Mouse (Mus musculus): Measurements from ENCODE around the gene Nkrf. TPM values are rescaled to one million over a fixed set of nuclear protein-coding genes. Genes with fewer than 3 reads are reported as not detected.

Nkrf gene
- 0.48 and 0.80 TPM in 2 replicates for polyA plus RNA-seq (2012; rRNA removed)

DNA sequence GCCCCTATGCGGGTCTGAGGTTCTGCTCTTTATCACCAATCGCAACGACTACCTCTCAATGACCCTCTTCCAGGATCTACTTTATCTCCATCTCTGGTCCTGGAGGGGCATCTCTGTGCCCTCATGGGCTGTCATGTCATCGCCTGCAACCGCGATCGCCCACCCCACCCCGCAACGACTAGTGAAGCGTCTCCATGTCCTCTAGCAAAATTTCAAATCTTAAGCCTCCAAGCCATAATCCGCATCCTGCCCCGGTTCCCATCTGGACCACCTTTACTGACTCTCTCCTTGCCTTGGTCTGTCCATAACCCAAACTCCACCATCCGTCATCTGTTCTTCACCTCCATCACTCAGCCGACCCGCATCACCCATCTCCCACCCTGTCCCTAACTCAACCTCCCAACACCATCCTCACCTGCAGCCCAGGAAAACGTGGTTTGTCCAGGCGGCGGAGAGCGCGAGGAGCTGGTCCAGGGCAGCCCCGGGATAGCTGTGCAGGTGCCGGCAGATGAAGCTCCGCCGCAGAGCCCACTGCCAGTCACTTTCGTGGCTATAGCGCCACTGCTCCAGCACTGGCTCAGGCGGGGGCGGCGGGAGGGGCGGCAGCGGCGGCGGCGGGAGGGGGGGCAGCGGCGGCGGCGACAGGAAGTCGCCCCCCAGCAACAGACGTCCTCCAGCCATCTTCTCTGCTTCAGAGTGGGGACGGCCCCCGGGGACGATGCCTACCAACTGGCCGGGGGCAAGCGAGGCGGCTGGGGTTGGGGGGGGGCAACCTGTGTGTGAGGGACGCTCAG, at the start of gene Nkrf:
Nkrf (minus strand) TSS at position 579 of the 794 bp plus-strand sequence.
- DNase-seq, result peak; percentile 8
- 34% methylated on average over 44 of the region's 47 CpGs for WGBS
- Histone ChIP-seq H3K4me3 (replicated peaks; ENCODE audit: extremely low read depth, low read depth, low read length) (peak within 1 kb of the TSS; percentile 78), H3K4me1 (ENCODE audit: control insufficient read depth, insufficient read depth, low read length) (peaks cover 3% of the 10 kb centered on the region; the same call in 1 of the 2 replicates)
- TF ChIP-seq POLR2A (IDR thresholded peaks at IDR 0.05; ENCODE audit: borderline replicate concordance, extremely low read depth, low read depth, low read length), result no peak
- TF ChIP-seq CTCF (IDR thresholded peaks at IDR 0.05; ENCODE audit: insufficient read depth, low read length), result no peak

DNA sequence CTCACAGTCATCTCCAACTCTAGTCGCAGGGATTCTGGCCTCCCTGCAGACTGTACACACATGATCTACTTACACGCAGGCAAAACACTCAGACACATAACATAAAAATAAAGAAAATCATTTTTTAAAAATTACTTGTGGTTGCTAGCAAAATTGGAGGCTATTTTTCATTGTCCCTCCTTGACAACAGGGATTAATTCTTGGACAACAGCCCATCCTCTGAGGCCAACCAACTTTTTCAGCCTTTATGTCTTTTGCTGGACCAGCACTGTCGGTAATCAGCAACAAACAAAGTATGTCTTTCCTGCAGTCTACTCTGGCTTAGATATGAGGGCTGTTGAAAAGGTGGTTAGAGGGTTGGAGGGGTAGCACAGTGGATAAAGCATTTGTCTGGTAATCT, 38.4 kb upstream of the Nkrf start:
- DNase-seq, result no peak
- no peaks in the 10 kb centered on the region for H3K4me1 ChIP-seq (ENCODE audit: control insufficient read depth, insufficient read depth, low read length)
- WGBS, result 76% methylated on average over 3 of the region's 3 CpGs
- H3K4me3 ChIP-seq (replicated peaks; ENCODE audit: extremely low read depth, low read depth, low read length), result no peak overlapping the region
- TF ChIP-seq CTCF (IDR thresholded peaks at IDR 0.05; ENCODE audit: insufficient read depth, low read length), result no peak
- TF ChIP-seq POLR2A (IDR thresholded peaks at IDR 0.05; ENCODE audit: borderline replicate concordance, extremely low read depth, low read depth, low read length), result no peak

DNA sequence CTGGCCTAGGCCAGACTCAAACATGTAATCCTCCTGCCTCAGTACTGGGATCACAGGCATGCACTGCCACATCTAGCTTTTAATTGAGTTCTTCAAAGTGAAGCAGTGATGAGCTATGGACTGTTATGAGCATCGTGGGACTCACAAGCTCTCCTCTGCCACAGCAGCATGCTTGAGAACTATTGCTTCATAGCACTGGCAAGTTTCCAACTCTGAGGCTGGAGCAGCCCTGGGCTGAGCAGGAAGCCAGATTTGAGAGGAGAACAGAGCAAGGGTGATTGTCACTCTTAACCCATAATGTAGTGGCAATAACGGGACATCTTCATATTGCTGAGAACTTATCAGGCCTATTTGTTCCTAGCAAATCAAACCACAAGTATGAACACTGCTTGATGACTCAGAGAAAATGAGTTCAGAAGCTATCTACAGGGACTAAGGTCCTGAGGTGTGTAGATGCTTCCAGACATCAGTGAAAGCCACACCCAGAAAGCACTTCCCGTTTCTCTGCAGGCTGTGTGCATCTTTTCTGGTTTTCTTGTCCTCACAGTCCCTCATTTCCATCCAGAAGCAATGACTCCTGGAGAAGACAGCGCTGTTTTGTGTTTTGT, 37.2 kb upstream of the Nkrf start:
- 48% methylated on average over 4 of the region's 4 CpGs for WGBS
- TF ChIP-seq POLR2A (IDR thresholded peaks at IDR 0.05; ENCODE audit: borderline replicate concordance, extremely low read depth, low read depth, low read length) (no peak), CTCF (IDR thresholded peaks at IDR 0.05; ENCODE audit: insufficient read depth, low read length) (no peak)
- Histone ChIP-seq H3K4me3 (replicated peaks; ENCODE audit: extremely low read depth, low read depth, low read length) (no peak overlapping the region), H3K4me1 (ENCODE audit: control insufficient read depth, insufficient read depth, low read length) (no peaks in the 10 kb centered on the region)
- DNase-seq, result peak; percentile 13

DNA sequence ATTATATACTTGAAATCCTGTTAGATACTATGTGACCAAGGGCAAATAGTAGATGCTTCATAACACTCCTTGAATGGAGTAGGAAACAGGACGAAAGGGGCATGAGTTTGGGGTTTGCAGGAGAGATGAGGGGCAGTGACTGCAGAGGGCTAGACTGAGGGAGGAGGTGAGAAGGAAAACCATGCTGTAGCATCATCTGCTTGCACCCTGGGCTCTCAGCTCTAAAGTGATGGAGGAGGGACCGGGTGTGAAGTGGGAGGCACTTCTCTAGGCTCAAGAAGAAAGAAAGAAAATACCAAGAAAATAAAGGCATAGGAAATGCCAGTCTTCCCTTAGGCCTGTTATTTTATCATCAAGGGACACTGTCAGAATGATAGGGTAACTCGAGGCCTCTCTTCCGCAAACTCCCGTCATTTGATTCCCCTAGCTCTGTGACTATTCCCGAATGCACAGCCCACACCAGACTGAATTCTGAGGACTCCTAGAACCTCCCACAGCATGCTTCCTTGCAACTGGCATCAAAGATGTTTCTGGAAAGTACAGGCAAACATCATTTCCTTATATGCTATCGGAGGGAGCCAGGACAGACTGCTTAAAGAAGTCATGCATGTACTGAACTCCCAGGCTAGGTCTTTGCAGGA, 32.7 kb upstream of the Nkrf start:
- no peak for TF ChIP-seq CTCF (IDR thresholded peaks at IDR 0.05; ENCODE audit: insufficient read depth, low read length)
- TF ChIP-seq POLR2A (IDR thresholded peaks at IDR 0.05; ENCODE audit: borderline replicate concordance, extremely low read depth, low read depth, low read length), result no peak
- WGBS, result 69% methylated on average over 7 of the region's 7 CpGs

DNA sequence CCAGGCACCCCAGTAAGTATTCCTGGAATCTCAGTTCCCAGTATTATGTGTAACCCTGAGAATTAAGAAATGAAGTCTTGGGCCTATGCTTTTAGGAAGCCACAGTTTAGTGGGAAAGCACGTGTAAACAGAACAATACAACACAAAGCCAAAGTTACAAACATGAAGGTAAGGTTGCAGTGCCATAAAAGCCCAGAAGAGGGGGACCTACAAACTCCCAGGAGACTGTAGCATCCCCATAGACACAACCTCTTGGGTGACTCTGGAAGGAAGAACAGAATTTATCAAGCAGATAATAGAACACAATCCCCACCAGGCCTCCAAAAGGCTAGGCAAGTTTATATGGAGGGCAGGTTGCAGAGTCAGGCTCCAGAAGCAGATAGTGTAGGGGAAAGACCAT, 27.9 kb upstream of the Nkrf start:
- H3K4me1 ChIP-seq (ENCODE audit: control insufficient read depth, insufficient read depth, low read length), result no peaks in the 10 kb centered on the region
- 37% methylated on average over 1 of the region's 1 CpGs for WGBS

More for the DNA sequence above, 32.7 kb upstream of the Nkrf start:
- Histone ChIP-seq H3K4me1 (ENCODE audit: control insufficient read depth, insufficient read depth, low read length) (no peaks in the 10 kb centered on the region), H3K4me3 (replicated peaks; ENCODE audit: extremely low read depth, low read depth, low read length) (no peak overlapping the region)
- DNase-seq, result no peak

DNA sequence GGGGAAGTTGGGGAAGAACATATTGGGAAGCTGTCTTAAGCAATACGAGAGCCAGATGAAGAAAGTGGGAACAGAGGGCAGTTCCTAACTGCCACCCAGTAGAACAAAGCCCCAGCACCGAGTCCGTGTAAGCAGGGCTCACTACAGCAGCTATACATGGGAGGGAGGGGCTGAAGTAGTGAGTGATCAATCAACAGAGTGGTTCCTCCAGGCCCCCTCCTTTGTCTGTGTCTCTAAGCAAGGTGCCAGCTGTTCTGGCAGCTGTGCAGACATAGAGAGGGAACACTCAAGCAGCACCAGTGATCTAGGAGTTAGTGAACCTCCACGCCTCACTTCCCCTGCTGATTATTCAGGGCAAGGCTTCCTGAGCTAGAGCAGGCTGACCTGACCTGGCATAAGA, 27.0 kb upstream of the Nkrf start:
- WGBS, result 61% methylated on average over 4 of the region's 4 CpGs
- no peak for DNase-seq
- TF ChIP-seq CTCF (IDR thresholded peaks at IDR 0.05; ENCODE audit: insufficient read depth, low read length), result no peak
- no peaks in the 10 kb centered on the region for H3K4me1 ChIP-seq (ENCODE audit: control insufficient read depth, insufficient read depth, low read length)
- no peak overlapping the region for H3K4me3 ChIP-seq (replicated peaks; ENCODE audit: extremely low read depth, low read depth, low read length)

More for the DNA sequence above, 27.9 kb upstream of the Nkrf start:
- H3K4me3 ChIP-seq (replicated peaks; ENCODE audit: extremely low read depth, low read depth, low read length), result no peak overlapping the region
- TF ChIP-seq CTCF (IDR thresholded peaks at IDR 0.05; ENCODE audit: insufficient read depth, low read length) (no peak), POLR2A (IDR thresholded peaks at IDR 0.05; ENCODE audit: borderline replicate concordance, extremely low read depth, low read depth, low read length) (no peak)
- DNase-seq, result no peak

DNA sequence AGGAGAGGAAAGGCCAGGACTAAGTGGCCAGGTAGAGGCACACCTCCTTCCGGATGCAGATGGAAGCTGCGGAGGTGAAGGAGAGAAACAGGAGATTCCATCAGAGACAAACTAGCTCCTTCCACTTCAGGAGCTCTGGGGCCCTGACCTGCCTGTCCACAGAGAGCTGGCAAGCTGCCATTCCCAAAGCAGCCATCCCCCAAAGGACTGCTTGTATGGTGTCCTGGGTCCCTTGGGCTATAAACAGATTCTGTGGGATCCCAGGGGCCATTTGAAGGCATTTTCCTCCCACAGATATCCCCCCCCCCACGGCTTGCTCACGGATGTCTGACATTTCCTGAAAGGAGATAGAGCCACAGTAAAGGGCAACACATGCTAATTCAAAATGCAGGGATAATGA, 26.1 kb upstream of the Nkrf start:
- H3K4me1 ChIP-seq (ENCODE audit: control insufficient read depth, insufficient read depth, low read length), result no peaks in the 10 kb centered on the region
- H3K4me3 ChIP-seq (replicated peaks; ENCODE audit: extremely low read depth, low read depth, low read length), result no peak overlapping the region
- TF ChIP-seq CTCF (IDR thresholded peaks at IDR 0.05; ENCODE audit: insufficient read depth, low read length) (no peak), POLR2A (IDR thresholded peaks at IDR 0.05; ENCODE audit: borderline replicate concordance, extremely low read depth, low read depth, low read length) (no peak)
- no peak for DNase-seq
- 68% methylated on average over 4 of the region's 4 CpGs for WGBS

DNA sequence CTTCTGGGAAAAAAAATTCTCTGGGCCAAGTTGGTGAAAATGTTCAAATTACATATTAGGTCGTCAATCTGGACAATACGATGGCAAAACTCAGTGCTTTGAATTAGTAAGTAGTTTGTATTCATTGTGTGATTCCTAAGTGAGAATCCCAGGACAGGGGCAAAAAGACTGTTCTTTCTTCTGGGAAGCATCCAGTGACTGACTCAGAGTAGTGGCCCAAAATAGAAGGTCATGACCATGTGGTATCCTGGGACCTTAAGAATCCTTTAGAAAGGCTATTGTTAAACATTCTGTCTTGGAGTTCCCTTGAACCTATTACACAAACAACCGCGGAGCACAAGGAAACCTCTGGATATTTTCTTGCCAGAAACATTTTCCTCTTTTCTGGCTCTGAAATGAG, 18.6 kb upstream of the Nkrf start:
- no peak for DNase-seq
- Histone ChIP-seq H3K4me3 (replicated peaks; ENCODE audit: extremely low read depth, low read depth, low read length) (no peak overlapping the region), H3K4me1 (ENCODE audit: control insufficient read depth, insufficient read depth, low read length) (peaks cover 4% of the 10 kb centered on the region; the same call in 1 of the 2 replicates)
- TF ChIP-seq POLR2A (IDR thresholded peaks at IDR 0.05; ENCODE audit: borderline replicate concordance, extremely low read depth, low read depth, low read length) (no peak), CTCF (IDR thresholded peaks at IDR 0.05; ENCODE audit: insufficient read depth, low read length) (no peak)
- WGBS, result 62% methylated on average over 4 of the region's 4 CpGs

DNA sequence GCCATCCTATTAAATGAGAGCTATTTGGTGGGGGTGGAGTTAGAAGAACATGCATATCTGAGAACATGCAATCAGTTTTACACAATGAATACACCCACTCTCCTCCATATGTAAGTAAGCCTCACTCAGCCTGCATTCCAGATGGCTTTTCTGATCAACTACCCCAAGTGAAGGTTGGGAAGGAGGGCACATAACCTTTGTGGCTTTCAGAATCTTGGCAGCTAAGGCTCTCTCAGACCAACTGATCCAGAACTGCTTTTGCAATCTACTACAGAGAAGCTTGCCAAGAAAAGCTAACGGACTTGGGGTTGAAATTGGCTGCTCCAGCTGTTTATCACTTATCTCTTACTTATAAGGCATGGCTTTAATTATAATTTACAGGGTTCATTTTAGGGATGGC, 15.1 kb upstream of the Nkrf start:
- no peak overlapping the region for H3K4me3 ChIP-seq (replicated peaks; ENCODE audit: extremely low read depth, low read depth, low read length)
- WGBS, result 43% methylated on average over 1 of the region's 1 CpGs
- no peak for DNase-seq
- peaks cover 4% of the 10 kb centered on the region; the same call in 1 of the 2 replicates for H3K4me1 ChIP-seq (ENCODE audit: control insufficient read depth, insufficient read depth, low read length)
- TF ChIP-seq CTCF (IDR thresholded peaks at IDR 0.05; ENCODE audit: insufficient read depth, low read length) (no peak), POLR2A (IDR thresholded peaks at IDR 0.05; ENCODE audit: borderline replicate concordance, extremely low read depth, low read depth, low read length) (no peak)

Data from lung, adult 2 months (tissue).